Mouse (Mus musculus) neutrophil, adult 5-6 weeks (primary cell): ENCODE measurements around the gene Kcnk4. TPM values are rescaled to one million over a fixed set of nuclear protein-coding genes. Genes with fewer than 3 reads are reported as not detected.

Experiments used
- ATAC-seq: fragments of 151-379, 151-347 bp; 2 replicates; pipeline ENCODE4 v1.8.0; 2017; ENCODE audit warnings: mild to moderate bottlenecking, moderate TSS enrichment; ENCODE audit not compliant: insufficient number of reproducible peaks, poor library complexity, low FRiP score, severe bottlenecking; ENCODE audit errors: extremely low read depth
- total RNA-seq: library from RNA; stranded (forward); fragments of 200-1000 nt; gene quantifications from 2 replicates; pipeline ENCODE4 v1.2.3, GENCODE M21; 2017

Gene Kcnk4
- total RNA-seq, 1 experiment from 2014 or later = not detected

- peak; percentile 21; the same call in 1 of the 2 replicates for ATAC-seq
Measured at GRCm38 (mm10) chr19:6969665-6970381, 35.5 kb upstream of the Kcnk4 start.

- no peak for ATAC-seq
Measured at GRCm38 (mm10) chr19:6969291-6969664, 35.0 kb upstream of the Kcnk4 start.

- no peak for ATAC-seq
Measured at GRCm38 (mm10) chr19:6968491-6969271, 34.4 kb upstream of the Kcnk4 start.

- ATAC-seq = no peak
Measured at GRCm38 (mm10) chr19:6956461-6956860, 22.1 kb upstream of the Kcnk4 start.

- no peak for ATAC-seq
Measured at GRCm38 (mm10) chr19:6955424-6955823, 21.1 kb upstream of the Kcnk4 start.

GRCm38 (mm10) chr19:6954046-6954445, 19.7 kb upstream of the Kcnk4 start:
- no peak for ATAC-seq

GRCm38 (mm10) chr19:6952712-6953037, 18.4 kb upstream of the Kcnk4 start:
- no peak for ATAC-seq

GRCm38 (mm10) chr19:6951994-6952711, 17.8 kb upstream of the Kcnk4 start:
- ATAC-seq = no peak

GRCm38 (mm10) chr19:6951381-6951968, 17.2 kb upstream of the Kcnk4 start:
- ATAC-seq = peak; percentile 21; the same call in 1 of the 2 replicates

GRCm38 (mm10) chr19:6950613-6951153, 16.4 kb upstream of the Kcnk4 start:
- ATAC-seq = no peak

GRCm38 (mm10) chr19:6949951-6950350, 15.6 kb upstream of the Kcnk4 start:
- no peak for ATAC-seq

- ATAC-seq = no peak
Measured at GRCm38 (mm10) chr19:6949532-6949931, 15.2 kb upstream of the Kcnk4 start.

GRCm38 (mm10) chr19:6948186-6948585, 13.9 kb upstream of the Kcnk4 start:
- no peak for ATAC-seq

GRCm38 (mm10) chr19:6947742-6948141, 13.4 kb upstream of the Kcnk4 start:
- no peak for ATAC-seq

GRCm38 (mm10) chr19:6943709-6944108, 9.4 kb upstream of the Kcnk4 start:
- no peak for ATAC-seq

- ATAC-seq = no peak
Measured at GRCm38 (mm10) chr19:6942764-6943163, 8.4 kb upstream of the Kcnk4 start.

- peak; percentile 75 for ATAC-seq
Measured at GRCm38 (mm10) chr19:6942249-6942691, 8.0 kb upstream of the Kcnk4 start, which contains the start of gene Gpr137. Gene Gpr137, minus strand, starts transcription at chr19:6942480.

- peak; percentile 74 for ATAC-seq
Measured at GRCm38 (mm10) chr19:6941372-6942248, 7.3 kb upstream of the Kcnk4 start, which contains the start of gene Bad. Gene Bad, plus strand, starts transcription at chr19:6941861.
